Mouse (Mus musculus): ENCODE measurements around the gene Naip1.
"Not testable (repeated sequence)": the region's sequence is repeated elsewhere in the genome, so short reads cannot be mapped to it uniquely, and the experiment has no call there.

Naip1 gene

DNA sequence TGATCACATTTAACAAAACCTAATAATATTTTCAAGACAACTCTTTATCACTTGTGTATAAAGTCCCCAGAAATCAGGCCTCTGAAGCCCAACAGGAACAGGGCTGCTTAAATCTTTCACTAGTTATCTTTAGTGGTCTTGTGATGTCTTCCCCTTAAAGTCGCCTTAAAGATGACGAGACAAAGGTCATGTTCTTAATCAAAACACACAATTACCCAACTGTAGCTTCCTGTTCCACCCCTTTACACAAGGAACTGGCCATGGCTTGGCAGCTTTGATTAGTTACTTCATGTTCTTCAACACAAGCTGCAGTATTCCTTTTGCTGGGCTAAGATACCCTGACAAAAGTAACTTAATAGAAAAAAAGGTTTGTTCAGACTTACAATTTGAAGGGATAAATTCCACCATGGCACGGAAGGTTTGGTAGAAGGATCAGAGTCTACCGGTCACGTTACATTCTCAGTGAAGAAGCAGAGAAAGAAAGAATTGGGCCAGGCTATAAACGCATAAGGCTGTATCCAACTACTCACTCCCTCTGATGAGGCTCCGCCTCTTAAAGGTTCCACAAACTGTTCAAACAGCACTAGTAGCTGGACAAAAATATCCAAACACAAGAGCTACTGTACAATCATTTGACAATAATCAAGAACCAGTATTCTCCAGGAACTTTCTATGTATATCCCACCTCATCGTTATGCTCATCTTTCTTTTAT is at the start of gene Naip1:
Gene Naip1 (minus strand): TSS at position 455 of the 713 bp plus-strand sequence.
- not testable (repeated sequence) for DNase-seq

DNA sequence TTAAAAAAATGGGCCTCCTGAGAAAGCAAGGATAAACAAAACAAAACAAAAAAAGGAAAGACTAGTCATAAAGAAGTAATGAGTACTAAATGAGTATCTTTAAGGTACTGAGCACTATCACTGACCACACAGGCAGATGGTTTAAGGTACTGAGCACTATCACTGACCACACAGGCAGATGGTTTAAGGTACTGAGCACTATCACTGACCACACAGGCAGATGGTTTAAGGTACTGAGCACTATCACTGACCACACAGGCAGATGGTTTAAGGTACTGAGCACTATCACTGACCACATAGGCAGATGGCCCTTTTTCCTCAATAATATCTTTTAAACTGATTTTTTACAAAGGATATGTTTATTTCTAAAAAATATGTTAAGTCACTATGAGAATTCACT is 47.0 kb upstream of the Naip1 start:
- not testable (repeated sequence) for DNase-seq

DNA sequence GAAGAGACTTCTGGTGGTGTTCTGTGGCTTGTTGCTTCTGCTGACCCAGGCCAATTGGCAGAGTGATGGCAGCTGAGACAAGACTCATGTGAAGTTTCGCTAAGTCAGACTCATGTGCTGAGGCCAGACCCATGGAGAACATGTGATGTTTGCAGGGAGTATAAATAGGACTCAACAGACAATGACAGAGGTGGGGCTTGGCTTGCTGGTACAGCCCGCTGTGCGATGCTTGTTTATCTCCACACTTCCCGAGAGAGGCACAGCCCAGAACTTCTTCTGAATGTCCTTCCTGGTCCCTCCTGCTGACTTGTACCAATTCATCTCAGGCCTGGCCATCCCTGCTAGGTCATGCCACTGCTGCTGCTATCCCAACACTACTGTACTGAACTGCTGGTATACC is 42.7 kb upstream of the Naip1 start:
- peak; percentile 75 for DNase-seq

DNA sequence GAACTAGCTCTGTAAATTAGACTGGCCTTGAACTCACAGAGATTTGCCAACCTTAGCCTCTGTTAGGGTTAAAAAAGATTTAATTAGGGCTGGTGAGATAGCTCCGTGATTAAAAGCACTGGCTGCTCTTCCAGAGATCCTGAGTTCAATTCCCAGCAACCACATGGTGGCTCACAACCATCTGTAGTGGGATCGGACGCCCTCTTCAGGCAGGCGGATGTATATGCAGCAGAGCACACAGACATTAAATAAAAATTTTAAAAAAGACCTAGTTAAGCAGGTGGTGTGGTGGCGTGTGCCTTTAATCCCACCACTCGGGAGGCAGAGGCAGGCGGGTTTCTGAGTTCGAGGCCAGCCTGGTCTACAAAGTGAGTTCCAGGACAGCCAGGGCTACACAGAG is 41.7 kb upstream of the Naip1 start:
- not testable (repeated sequence) for DNase-seq

DNA sequence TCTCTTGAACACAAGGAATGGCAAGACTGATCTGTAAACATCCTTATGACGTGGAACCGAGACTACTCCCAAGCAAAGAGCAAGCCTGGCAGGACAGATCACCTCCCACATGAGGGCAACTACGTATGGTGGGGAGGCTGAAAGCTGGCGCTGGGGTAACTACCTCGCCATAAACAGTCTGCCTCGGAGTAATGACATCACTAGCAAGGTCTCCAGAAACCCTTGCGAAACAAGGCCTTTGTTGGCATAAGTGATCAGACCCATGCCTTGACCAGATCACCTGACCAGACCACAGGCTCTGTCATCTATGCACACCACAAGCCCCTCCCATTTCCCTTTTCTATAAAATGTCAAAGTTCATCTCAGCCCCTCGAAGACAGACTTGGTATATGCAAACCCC is 40.6 kb upstream of the Naip1 start:
- DNase-seq = peak; percentile 6

DNA sequence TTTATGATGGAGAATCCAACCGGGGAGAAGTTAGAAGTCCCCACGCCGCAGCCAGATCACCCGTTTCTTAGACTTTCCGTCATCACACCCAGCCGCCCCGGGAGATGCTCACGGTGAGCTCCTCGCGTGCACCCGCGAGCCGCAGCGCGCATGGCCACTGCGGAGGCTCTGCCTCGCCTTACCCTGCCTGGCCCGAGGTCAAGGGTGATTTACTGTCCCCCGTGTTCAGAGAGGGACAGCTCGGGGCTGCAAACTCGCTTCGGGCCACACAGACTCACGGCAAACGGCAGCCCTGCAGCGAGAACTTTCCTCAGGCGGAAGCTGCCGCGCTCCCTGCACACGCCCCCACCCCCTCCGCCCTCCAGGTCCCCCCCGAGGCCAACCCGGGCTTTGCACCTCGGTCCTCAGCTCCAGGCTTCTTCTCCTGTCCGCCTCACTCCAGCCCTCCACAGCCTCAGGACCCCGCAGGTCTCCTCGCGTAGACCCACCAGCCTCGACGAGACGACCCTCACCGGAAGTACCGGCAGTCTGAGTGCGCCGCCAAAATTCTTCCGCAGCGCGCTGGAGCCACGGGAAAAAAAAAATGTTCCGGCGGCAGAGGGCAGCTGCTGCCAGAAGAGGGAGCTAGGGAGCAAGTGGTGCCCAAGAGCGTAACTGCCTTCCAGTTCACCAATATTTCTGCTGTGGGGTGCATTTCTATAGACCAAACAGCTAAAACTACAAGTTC is 39.6 kb upstream of the Naip1 start, which contains the start of gene Gtf2h2:
Gene Gtf2h2 (minus strand): TSS at position 519 of the 727 bp plus-strand sequence.
- DNase-seq = peak; percentile 92

DNA sequence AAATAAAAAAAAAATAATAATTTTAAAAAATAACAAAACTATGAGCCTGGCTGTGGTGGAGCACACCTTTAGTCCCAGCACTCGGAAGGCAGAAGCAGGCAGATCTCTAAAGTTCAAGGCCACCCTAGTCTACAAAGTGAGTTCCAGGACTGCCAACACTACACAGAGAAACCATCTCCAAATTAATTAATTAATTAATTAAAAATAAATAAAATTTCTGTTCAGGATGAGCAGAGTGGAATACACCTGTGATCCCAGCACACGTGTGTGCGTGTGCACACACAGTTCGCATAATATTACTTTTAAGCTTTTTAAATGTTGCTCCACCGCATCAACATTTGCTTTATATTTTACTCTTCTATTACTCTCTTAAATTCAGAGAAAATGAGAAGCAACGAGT is 39.0 kb upstream of the Naip1 start:
- no peak for DNase-seq

- DNase-seq = no peak
These were observed 37.8 kb upstream of the Naip1 start for GRCm38 (mm10) chr13:100490424-100490823.

GRCm38 (mm10) chr13:100483610-100484009 is 30.9 kb upstream of the Naip1 start:
- DNase-seq = no peak

GRCm38 (mm10) chr13:100463527-100464222 is 11.0 kb upstream of the Naip1 start:
- DNase-seq = no peak

DNA sequence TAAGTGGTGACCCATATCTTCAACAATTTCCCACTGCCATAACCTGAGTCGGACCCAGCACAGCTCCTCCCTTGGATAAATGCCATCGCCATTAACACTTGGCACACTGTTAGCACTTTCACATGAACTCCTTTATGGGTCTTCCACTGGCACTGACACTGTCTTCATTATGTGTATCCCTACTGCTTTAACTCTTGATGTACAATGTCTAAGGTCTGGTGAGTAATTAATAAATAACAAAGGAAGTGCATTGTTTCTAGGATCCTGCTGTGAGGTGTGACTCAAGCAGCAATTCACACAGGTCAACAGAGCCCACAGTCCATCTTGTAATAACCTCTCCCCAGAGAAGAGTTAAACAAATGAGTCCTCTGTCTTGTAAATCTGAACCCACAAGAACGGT is 8.7 kb upstream of the Naip1 start:
- DNase-seq = no peak

DNA sequence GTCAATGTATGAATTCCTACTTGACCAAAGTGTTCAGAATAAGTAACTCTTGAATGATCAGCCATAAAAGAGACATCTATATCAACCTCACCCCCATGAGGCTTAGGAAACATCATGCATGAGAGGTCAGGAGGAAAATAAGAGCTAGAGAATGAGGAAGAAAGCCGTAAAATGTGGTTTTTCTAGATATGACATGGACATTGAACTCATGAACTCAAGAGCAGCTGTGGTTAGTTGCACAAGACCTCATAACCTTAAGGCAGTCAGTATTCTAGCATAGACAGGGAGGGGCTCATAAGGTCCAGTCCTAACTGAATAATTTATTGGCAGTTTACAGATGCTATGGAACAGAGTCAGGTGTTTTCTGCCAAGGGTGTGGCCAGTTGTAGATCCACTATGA is 3.2 kb downstream of the Naip1 start:
- DNase-seq = no peak

GRCm38 (mm10) chr13:100440116-100440515 is 12.6 kb downstream of the Naip1 start:
- DNase-seq = no peak

DNA sequence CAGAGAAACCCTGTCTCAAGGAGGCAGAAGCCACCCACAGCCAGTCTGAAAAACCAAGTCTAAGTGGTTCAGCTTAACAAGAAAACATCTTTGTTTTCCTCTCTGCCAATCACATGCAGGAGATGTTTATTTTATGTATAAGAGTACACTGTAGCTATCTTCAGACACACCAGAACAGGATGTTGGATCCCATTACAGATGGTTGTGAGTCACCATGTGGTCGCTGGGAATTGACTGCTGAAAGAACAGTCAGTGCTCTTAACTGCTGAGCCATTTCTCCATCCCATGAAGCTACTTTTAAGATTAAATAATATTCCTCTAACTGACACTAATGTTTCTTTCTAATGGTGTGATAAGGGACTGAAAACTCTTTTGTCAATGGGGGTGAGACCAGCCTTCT is 14.0 kb downstream of the Naip1 start:
- DNase-seq = no peak

- DNase-seq = no peak
These were observed 15.3 kb downstream of the Naip1 start for GRCm38 (mm10) chr13:100437322-100437825.

DNA sequence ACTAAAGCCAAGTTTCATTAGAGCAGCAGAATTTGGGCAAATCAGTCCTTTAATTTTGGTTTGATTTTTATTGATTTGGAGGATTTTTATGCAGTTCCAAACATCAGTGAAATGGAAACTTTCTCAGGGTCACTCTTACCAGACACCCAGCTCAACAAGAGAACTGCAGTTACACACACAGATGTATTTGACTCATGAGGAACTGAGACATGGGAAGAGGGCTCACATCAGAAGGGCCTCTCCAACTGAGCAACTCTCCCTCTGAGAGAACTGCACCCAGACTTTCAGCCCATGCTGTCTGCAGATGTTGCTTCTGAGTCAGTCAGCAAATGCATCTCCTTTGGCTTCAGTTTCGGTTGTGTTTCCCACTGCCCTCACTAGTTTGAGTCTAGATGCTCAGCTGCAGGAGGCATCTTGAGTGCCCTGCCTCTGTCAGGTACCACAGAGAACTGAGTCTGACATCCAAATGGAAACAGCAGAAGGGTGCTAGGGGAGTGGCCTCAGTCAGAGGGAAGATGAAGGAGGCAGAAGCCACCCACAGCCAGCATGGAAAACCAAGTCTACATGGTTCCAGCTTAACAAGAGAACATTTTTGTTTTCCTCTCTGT is 16.0 kb downstream of the Naip1 start:
- not testable (repeated sequence) for DNase-seq

DNA sequence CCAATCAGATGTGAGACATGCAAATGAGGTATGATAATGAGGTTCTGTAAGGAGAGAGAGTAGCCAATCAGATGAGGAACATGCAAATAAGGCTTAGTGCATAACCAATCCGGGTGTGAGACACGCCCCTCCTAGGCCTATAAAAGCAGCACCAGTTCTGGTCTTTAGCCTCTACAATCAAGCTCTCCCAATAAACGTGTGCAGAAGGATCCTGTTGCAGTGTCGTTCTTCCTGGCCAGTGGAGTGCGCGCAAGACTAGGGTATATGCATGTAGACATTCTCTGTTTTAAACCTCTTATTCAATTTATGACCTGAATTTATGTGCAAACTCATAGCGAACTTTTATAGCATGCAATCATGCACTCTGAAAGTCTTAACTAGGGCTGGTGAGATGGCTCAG is 32.7 kb downstream of the Naip1 start:
- DNase-seq = not testable (repeated sequence)

DNA sequence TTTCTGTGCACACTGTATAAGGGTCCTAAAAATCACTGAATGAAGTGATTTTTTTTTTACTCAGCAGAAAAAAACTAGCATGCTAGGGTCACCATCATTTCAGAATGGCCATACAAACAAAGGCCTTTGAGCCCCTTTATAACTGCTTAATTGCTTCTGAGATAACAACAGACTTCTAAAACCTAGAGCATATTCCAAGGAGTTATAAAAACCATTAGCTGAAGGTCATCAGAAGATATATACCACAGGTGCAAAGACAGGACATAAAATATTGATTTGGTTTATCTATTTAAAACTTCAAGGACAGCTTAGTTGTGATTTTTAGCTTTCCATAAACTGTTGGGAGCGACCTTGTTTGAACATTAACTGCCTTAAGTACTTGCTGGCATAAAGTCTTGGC is 38.2 kb downstream of the Naip1 start:
- no peak for DNase-seq

- no peak for DNase-seq
These were observed 42.8 kb downstream of the Naip1 start for GRCm38 (mm10) chr13:100409825-100410224.

DNA sequence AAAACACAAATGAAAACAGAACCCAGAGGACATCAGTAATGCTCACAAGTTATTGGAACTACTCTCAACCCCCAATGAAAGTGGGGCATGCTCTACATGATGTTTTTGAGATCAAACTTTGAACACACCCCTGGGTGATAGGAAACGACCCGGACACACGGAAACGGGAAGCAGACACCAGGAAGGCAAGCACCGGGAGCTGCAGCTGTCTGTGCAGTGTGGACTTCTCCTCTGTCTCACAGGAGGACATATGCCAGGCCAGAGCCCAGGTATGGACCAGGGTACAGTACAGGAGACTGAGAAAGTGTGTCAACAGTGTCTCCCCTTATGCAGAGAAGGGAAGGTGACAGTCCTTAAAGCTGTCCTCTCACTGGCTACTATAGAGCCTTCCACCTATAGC is 43.5 kb downstream of the Naip1 start:
- DNase-seq = no peak

DNA sequence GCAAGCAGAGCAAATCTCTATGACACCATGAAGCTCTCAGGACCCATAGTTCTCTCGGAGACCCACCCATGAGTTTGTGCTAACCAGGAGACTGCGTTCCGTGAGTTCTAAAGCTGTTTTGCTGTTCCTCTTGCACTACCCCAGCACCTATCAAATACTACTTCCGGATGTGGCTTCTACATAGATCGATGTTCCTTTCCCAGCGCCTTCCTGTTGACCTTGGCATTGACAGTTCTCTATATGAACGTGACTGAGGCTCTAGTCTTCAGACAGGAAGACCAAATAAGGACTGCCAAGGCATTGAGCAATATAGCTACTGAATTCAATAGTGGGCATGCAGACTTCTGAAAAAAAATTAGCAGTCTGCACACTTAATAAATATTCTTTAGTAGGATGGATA is 44.4 kb downstream of the Naip1 start:
- no peak for DNase-seq

GRCm38 (mm10) chr13:100402930-100403637 is 49.6 kb downstream of the Naip1 start:
- not testable (repeated sequence) for DNase-seq

Data from lung, postnatal 10 days (tissue).